Mouse (Mus musculus) thymus, adult 2 months (tissue): ENCODE data around the gene Padi1.

ENCODE experiments used
- CTCF ChIP-seq: fragments of 200-500 bp; IDR thresholded peaks from 2 replicates; pipeline ENCODE4 v1.5.1; 2012; ENCODE audit warnings: mild to moderate bottlenecking, control low read depth, low read length, moderate library complexity, borderline replicate concordance; ENCODE audit not compliant: control insufficient read depth, poor library complexity, insufficient read depth; ENCODE audit errors: extremely low read depth
- POLR2A ChIP-seq: fragments of 200-500 bp; IDR thresholded peaks from 2 replicates; pipeline ENCODE4 v1.6.1; 2012; ENCODE audit warnings: mild to moderate bottlenecking, low read length, control low read depth, moderate library complexity; ENCODE audit not compliant: control insufficient read depth, poor library complexity, insufficient read depth; ENCODE audit errors: extremely low read depth

DNA sequence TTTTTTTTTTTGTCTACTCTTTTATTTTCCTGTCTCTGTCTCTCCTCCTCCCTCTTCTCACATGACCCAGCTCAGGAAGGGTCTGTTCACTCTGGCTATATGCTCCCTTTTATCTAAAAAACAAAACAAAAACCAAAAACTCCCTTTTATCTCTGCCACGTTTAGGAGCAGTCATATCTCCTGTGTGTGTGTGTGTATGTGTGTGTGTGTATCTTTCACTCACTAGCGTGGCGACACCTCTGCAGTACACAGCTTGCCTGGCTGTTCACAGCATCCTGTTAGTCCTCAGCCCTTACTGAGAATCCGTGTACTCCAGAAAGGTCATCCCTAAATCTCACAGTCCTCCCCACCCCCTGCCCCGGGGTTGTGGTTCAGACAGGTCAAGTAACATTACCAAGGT lies 30.1 kb downstream of the Padi1 start:
- TF ChIP-seq CTCF (no peak), POLR2A (no peak)
